Mouse (Mus musculus) urinary bladder, adult 2 months (tissue): ENCODE measurements at regions not wholly inside any gene's neighbourhood (a gene's known extent, or its start where the extent isn't known, plus 50 kb on each side); places are given as distances from the start of the nearest gene placed in this dataset.

Experiments used
- DNase-seq: peaks from one replicate; pipeline ENCODE4 v3.0.0; 2022; ENCODE audit warnings: low spot score

DNA sequence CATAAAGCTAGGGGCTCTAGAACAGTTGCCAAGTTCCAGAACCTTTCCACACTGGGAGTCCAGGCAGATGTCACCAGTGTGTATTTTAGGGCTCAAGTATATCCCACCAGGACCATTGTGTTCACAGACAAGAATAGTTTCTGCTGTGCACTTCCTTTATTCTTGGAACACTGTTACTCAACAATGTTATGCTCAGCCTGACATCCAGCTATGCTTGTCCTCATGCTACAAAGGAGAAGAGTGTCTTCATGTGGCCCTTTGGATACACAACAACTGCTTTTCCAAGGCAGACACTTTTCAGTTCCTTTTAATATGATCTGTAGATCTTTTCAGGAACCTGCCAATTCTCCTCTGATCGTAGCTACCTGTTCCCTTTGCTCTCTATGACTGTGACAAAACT is 270.4 kb upstream of the Dab2 start:
- no peak for DNase-seq

GRCm38 (mm10) chr15:6030396-6030795 is 269.2 kb upstream of the Dab2 start:
- DNase-seq: no peak

- no peak for DNase-seq
Measured at GRCm38 (mm10) chr15:6034156-6034555, 265.4 kb upstream of the Dab2 start.

DNA sequence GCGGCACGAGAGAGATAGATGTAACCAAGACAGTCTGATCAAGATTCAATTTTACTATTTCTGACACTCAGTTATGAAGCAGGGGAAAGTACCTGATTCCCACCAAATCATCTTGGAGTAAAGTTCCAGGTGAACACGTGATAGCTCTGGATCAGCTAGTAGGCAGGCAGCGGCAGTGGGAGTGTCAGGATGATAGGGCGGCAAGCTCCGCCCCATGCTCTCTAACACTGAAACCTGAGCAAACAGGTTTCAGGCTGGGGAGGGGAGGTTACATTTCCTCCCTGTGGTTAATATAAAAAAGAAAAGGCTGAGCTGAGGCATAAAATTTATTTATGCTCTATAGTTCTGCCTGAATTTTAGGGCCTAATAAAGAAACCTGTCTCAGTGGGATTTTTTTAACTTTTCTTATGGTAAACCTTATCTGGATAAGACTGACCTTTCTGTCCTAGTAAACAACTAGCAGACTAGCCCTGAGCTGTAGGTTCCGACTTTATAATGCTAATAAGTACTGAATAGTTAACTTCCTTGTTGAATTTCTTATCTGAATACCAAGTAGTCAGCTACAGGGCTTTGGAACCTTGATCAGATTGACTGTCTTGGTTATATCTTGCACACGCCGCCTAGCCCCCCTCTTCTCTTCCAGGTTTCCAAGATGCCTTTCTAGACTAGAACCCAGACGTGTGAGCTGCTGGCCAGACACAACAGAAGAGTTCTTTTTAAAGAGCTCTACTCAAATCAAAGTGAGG is 254.9 kb upstream of the Dab2 start:
- no peak for DNase-seq

DNA sequence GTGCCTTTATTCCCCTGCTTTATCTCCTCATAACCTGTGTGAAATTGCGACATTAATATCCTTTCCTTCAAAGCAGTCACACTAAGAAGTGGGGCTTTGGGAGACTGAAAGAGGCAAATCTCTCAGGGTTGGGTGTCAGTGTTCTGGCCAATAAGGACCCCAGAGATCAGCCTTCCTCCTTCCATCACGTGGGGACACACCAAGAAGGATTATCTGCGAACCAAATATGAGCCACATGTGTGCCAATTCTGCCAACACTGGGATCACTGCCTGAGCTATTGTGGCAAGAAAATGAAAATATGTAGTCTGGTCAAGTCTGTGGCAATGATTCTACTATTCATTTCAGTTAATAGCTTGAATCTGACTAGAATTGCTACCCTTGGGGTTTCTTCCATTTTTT is 243.9 kb upstream of the Dab2 start:
- DNase-seq: no peak

DNA sequence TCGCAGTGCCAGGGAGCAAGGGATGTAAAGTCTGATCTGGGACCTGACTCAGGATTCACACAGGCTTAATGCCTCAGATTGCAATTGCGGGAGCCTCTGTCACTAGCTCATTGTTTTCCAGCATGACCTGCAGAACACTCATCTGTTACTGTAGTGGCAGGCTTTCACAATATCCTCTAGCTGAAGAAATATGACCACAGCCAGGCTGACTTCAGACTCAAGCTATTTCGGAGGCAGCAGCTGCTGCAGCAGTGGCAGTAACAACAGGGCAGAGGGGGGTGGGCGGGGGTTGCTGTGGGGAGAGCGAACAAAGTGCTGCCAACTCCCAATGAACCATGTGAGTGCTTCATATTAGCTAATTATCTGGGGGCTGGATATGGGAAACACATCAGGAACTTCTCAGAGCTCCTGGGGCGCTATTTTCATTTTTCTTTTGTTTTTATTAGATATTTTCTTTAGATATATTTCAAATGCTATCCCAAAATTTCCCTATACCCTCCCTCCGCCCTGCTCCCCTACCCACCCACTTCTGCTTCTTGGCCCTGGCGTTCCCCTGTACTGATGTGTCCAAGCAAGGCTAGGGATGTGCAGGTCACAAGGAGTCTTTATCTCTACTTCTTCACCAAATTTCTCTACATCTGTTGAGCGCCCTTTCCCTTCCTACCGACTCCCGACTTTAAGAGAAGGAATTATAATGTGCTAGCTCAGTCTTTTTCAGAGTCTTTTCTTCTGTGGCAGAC is 242.5 kb upstream of the Dab2 start:
- no peak for DNase-seq

DNA sequence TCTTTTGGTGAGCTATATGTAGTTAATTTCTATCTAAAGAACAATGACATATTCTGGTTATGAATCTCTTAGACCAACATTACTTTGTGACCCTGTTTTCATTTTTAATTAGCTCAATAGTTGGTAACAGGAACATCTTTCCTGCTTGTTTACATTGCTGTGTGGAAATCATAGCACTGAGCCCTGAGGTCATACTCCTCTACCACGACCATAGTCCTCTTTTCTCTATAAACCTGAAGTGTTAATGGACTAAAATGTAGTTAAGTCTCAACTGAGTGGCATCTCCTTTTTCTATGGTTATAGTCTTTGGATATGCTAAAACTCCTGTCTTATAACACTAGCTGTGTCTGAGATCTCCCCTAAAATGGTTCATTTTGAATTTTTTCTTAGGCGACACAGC is 240.2 kb upstream of the Dab2 start:
- DNase-seq: no peak

- no peak for DNase-seq
Measured at GRCm38 (mm10) chr15:6059790-6060189, 239.8 kb upstream of the Dab2 start.

GRCm38 (mm10) chr15:6060649-6061048 is 238.9 kb upstream of the Dab2 start:
- DNase-seq: no peak

- DNase-seq: no peak
Measured at GRCm38 (mm10) chr15:6065100-6065499, 234.5 kb upstream of the Dab2 start.

- no peak for DNase-seq
Measured at GRCm38 (mm10) chr15:6067380-6067779, 232.2 kb upstream of the Dab2 start.

- no peak for DNase-seq
Measured at GRCm38 (mm10) chr15:6068371-6068770, 231.2 kb upstream of the Dab2 start.

- no peak for DNase-seq
Measured at GRCm38 (mm10) chr15:6071873-6072272, 227.7 kb upstream of the Dab2 start.

GRCm38 (mm10) chr15:6072920-6073319 is 226.7 kb upstream of the Dab2 start:
- DNase-seq: no peak

DNA sequence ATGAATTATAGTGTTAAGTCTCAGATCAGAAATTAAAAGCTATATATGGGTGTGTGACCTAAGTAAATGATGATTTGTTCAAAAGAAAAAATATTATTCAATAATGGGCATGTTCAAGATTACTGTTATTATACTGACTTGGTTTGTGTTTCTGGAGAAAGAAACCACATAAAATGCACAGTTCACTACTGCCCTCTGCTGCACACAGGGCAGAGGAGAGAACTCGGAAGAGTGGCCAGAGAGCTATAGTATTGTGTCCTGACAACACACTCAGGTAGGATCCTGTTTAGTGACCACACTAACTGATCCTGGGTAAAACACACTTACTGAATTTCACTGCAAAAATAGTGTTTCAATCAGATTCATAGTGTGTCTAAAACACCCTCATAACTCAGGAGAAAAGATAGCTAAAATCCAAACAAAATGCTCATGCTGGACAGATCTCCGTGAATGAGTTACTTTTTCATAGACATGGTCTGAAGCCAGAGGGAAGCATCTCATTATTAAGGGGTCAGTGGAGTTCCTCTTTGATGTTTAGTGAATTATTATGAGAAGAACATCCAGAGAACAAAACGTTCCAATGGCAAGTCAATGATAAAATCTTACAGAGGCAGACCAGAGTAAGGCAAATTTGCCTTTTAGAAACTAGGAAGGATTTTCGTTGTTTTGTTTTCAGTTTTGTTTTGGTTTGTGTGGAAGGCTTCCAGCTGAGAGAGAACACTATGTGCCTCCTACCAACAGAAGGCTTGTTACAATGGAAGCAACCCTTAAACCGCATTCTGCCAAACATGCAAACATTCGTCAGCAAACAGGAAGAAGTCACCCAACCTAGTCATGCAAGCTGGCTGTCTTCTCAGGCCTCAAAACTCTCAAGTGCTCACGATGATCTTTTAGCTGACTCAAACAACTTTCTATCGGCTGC is 218.6 kb upstream of the Dab2 start:
- DNase-seq: no peak

GRCm38 (mm10) chr15:6087208-6087607 is 212.4 kb upstream of the Dab2 start:
- DNase-seq: no peak

DNA sequence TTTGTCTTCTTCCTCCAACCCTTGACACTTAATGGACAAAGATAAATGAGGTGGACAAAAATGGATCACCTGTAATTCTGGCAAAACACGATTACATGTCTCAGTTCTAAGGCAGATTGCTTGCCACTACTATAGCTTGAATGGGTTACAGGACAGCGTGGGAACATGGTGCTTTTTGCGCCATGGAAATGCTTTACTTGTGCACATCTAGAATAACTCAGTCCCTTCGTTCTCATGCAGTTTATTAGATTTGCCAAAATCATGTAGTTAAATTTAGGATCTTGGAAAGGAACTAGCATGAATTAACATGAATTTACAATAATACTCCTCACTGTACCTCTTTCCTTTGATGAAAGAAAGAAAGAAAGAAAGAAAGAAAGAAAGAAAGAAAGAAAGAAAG is 211.1 kb upstream of the Dab2 start:
- no peak for DNase-seq

DNA sequence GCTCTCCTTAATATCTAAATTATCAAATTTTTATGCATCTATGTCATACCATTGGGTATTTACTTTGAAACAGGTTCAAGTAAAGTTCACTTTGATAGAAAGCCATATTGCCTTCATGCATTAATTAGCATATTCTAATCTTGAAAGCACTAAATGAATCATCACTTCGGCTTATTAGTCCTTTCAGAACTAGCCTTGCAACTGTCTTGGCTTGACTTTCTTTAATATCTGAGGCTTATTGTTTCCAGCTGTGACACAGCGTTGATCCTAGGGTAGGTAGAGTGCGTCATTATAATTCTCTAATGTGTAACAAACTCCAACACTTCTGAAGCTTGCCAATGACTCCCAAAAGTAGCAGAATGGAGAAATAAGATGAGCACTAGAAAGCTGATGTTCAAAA is 169.9 kb upstream of the Dab2 start:
- no peak for DNase-seq

DNA sequence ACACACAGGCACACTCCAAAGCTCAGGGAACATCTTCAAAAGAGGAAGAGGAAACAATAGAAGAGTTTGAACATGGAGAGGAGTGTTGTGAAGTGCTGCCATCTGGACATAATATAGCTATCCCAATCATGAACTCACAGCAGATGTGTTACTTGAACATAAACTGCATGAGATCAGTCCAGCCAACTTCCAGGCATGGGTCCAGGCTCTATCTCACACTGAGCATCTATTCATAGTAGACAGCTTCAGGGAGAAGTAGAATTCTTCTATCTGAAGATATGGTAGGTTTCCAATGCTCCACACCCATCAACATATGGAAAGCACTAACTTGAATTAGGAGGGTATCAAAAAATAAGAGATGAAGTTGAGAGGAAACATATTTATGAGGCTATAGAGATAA is 167.4 kb upstream of the Dab2 start:
- no peak for DNase-seq

GRCm38 (mm10) chr15:6145071-6145470 is 154.5 kb upstream of the Dab2 start:
- DNase-seq: no peak

DNA sequence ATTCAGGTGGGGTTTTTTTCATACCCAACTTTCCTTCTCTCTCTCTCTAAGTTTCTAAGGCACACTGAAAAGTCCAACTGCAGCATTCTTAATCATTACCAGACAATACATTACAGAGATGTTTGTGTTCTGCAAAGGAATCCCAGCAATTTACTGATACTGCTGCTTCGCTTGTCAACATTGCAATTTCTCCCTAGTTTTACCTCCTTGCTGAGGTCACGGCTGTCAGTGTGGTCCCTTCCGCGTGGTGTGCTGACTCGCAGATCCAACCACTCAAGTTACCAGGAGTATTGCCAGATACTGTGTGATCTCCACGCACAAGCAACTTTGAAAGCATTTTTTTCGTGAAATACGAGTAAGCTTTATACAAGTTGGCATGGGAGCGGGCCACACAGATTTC is 144.9 kb upstream of the Dab2 start:
- DNase-seq: no peak

DNA sequence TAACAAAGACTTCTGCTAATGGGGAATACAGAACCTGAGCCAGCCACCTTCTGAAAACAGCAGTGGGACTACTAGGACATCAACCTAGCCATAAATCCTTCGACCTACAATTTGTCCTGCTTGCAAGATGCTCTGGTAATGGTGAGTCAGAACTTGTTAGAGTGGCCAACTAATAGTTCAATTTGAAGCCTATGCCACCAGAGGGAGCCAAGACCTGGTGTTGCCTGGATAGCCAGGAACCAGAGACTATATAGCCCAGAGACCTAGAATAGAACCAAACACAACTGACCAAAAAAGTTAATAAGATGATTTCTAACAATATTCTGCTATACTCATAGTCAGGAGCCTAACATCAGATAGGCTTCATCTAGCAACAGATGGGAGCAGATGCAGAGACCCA is 119.3 kb upstream of the Dab2 start:
- no peak for DNase-seq

DNA sequence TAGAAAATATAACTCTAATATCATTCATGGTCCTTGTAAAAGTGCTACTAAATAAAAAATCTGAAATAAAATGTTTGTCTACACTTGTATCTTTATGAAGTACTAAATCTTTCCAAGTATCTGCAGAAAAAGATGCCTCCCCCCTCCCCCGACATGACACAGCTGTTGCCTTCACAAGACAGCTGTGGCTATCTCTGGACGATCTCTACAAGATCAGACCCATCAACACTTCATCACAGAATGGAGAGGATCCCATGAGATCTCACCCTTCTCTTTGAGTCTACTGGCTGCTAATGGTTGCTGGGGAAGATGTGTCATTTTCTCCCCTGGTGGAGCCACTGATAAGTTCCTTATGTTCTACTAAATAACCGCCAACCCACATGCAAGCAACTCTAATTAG is 116.0 kb upstream of the Dab2 start:
- DNase-seq: no peak
